Mouse (Mus musculus): ENCODE results near the gene Krt12. TPM values are rescaled to one million over a fixed set of nuclear protein-coding genes. Genes with fewer than 3 reads are reported as not detected.

Gene Krt12
- total RNA-seq (2017): not detected in 2 replicates

DNA sequence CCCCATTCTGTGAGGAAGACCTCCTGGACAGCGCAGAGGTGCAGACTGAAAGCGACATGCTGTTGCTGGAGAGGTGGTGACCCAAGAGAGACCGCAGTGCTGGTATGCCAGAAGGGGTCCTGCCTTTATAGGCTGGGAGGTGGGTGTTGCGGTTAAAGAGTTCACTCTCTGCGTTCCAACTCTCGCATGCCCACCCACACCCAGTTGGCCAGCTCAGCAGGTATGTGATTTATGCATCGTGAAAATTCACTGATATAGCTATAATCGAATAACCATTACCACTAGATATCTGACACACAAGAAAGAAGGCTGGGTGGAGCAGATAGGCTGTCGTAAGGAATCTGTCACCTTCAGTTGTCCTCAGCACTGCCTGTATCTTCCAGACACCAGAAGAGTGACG lies at the start of gene Krt12:
TSS of gene Krt12 (minus strand) at position 101 of the 400 bp plus-strand sequence.
- no peak for ATAC-seq (replicated peaks in 1 of 2; ENCODE audit: insufficient read depth in 1 of 2, low FRiP score in 2 of 2, low TSS enrichment in 1 of 2, low read depth in 1 of 2, poor library complexity in 2 of 2, severe bottlenecking in 2 of 2)

DNA sequence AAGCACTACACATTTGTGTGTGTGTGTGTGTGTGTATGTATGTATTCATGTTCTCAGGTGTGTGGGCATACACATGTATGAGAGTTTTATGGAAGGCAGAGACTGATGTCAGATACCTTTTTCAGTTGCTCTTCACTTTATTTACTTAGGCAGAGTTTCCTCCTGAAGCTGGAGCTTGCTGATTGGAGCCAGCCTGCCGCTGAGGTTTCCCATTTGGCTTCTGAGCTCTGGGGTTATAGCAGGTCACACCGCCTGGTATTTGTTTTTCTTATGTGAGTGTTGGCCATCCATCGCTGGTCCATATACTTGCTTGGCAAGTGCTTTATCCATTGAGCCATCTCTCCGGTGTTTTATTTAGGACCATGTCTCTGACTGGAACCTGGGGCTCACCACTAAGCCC lies 47.2 kb upstream of the Krt12 start:
- ATAC-seq (replicated peaks in 1 of 2; ENCODE audit: insufficient read depth in 1 of 2, low FRiP score in 2 of 2, low TSS enrichment in 1 of 2, low read depth in 1 of 2, poor library complexity in 2 of 2, severe bottlenecking in 2 of 2): no peak

DNA sequence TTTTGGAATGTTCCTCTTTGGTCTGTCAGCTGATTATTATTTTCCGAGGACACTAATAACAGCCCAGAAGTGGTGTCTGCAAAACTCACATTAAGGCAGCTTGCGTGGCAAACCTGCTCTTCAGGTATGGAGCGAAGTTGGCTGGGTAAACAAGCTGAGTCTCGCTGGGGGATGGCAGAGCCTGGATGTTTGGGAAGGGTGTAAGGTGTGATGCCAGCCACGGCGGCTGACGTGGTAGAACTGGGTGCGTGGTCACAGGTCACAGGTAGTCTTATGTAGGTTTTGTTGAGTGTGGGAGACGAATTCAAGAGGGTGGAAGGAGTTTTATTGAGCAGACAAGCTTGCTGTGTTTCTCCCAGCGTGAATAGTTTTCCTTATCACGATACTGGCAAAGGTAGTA lies 46.5 kb upstream of the Krt12 start:
- ATAC-seq (replicated peaks in 1 of 2; ENCODE audit: insufficient read depth in 1 of 2, low FRiP score in 2 of 2, low TSS enrichment in 1 of 2, low read depth in 1 of 2, poor library complexity in 2 of 2, severe bottlenecking in 2 of 2): no peak

DNA sequence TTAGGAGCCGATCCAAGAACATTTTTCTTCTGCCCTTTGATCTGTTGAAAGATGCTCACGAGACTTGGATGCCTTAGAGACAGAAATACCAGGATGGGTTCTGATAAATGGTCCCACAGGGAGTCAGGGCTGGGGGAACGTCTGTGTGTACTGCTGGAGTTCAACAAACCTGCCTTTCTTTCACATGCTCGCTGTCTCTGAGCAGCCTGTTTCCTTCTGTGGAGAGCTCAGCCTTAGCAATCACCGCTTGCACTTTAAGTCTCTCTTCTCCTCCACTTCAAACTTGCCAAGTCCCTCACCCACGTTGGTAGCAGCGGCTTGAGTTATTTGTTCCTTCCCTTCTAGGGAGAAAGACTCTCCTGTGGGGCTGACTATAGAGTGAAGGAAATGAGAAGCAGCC lies 44.3 kb upstream of the Krt12 start:
- ATAC-seq (replicated peaks in 1 of 2; ENCODE audit: insufficient read depth in 1 of 2, low FRiP score in 2 of 2, low TSS enrichment in 1 of 2, low read depth in 1 of 2, poor library complexity in 2 of 2, severe bottlenecking in 2 of 2): no peak

DNA sequence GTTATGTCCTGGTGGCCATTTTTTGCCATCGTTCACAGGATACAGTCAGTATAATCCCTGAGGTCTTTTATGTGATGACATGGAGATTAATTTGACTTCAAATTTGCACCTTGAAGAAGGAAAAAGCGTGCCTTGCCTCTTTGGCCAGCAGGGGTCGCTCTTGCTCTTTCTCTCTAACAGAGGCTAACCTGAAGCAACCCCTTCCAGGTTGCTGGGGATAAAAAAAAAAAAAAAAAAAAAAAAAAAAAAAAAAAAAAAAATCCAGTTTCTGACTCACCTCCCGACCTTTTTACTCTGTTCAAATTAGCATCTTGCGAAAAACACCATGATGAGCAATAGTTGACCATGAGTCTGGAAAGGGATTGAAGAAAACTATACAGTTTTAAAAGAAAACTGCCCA lies 42.8 kb upstream of the Krt12 start:
- peak; percentile 42 to 46; a peak in 1 of 4 replicates for ATAC-seq (replicated peaks in 1 of 2; ENCODE audit: insufficient read depth in 1 of 2, low FRiP score in 2 of 2, low TSS enrichment in 1 of 2, low read depth in 1 of 2, poor library complexity in 2 of 2, severe bottlenecking in 2 of 2)

DNA sequence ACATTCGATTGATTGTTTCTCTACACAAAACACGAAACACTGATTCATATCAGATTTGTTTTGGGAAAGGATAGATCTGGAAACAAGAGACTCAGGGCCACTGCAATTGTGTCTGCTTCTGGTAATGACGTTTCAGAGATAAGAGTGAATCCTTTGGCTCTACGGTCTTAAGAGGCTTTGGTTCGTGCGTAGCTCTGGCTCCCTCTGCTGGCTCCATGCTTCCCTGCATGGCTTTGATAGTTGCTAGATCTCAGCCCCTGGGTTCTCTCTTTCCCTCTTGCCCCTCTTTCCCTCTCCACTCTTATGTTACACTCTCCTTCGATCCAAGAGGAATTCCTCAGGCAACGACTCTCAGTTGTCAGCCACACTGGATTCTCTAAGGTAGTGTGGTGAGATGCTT lies 41.1 kb upstream of the Krt12 start:
- peak; percentile 45 to 69; a peak in 3 of 4 replicates for ATAC-seq (replicated peaks in 1 of 2; ENCODE audit: insufficient read depth in 1 of 2, low FRiP score in 2 of 2, low TSS enrichment in 1 of 2, low read depth in 1 of 2, poor library complexity in 2 of 2, severe bottlenecking in 2 of 2)

DNA sequence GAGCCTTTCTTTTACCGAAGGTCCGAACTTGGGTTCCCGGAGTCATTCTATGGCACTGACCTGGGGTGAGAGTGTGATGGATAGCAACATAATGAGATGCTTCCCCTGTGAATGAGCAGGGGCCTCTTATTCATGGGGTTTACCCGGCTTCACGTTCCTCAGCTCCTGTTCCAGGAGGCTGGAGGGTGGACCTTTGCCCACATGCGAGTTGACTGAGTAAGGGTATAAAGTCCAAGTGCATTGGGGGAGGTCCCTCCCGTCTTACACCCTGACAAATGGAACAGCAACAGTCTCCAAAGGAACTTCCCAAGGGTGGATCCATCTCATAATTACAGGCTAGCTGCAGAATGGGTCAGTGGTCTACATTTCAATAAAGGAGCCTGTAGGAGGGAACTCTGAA lies 39.7 kb upstream of the Krt12 start:
- no peak for ATAC-seq (replicated peaks in 1 of 2; ENCODE audit: insufficient read depth in 1 of 2, low FRiP score in 2 of 2, low TSS enrichment in 1 of 2, low read depth in 1 of 2, poor library complexity in 2 of 2, severe bottlenecking in 2 of 2)

DNA sequence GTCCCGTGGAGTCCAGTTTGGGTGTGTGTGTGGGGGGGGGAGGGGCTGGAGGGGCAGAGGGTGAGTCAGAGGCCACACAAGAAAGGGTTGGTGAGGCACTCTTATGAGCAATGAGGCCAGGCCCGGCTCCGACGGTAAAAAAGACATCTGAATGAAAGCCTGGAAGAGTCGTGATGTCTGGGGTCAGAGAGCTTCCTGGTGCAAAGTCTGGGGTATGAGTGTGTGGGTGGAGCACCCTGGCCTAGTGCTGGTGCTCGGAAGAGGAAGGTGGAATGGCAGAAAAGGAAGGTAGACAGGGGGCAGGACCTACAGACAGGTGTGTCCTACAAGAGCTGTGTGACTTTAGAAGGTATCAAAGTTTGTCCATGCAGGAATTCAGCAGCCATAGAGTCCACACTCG lies 36.8 kb upstream of the Krt12 start:
- ATAC-seq (replicated peaks in 1 of 2; ENCODE audit: insufficient read depth in 1 of 2, low FRiP score in 2 of 2, low TSS enrichment in 1 of 2, low read depth in 1 of 2, poor library complexity in 2 of 2, severe bottlenecking in 2 of 2): no peak

DNA sequence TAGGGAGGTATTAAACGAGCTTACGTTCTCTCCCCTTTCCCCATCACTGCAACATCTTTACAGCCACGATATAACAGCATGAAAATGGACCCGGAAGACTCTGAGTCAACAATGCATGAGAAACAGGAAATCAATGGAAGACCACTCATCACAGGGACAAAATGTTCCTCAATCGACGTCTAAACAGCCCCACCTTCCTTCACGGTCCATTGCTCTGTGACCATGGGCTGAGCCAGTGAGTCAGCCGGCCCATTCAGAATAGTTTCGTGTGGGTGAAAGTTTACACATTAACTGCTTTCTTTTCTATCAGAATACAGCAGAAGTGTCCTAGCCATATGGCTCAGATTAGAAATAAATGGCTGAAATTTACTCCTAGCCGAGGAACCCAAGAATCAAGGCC lies 32.7 kb upstream of the Krt12 start:
- no peak for ATAC-seq (replicated peaks in 1 of 2; ENCODE audit: insufficient read depth in 1 of 2, low FRiP score in 2 of 2, low TSS enrichment in 1 of 2, low read depth in 1 of 2, poor library complexity in 2 of 2, severe bottlenecking in 2 of 2)

DNA sequence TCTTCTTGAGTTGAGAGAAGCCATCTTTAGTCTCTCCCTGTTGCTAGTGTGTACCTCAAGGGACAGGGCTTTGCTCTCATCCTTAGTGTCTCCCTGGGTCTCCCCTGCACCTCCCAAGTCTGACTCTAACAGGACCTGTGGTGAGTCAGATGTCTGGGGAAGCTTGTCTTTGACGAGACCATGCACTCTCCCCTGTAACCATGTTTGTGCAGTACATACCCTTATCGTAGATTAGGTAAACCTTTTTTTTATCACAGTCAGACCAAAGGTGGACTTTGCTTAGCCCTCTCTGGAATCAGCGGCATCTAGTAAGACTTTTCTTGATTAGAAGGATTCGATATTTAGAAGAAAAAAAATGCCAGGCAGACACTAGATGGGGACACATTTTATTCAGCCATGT lies 32.0 kb upstream of the Krt12 start:
- no peak for ATAC-seq (replicated peaks in 1 of 2; ENCODE audit: insufficient read depth in 1 of 2, low FRiP score in 2 of 2, low TSS enrichment in 1 of 2, low read depth in 1 of 2, poor library complexity in 2 of 2, severe bottlenecking in 2 of 2)

DNA sequence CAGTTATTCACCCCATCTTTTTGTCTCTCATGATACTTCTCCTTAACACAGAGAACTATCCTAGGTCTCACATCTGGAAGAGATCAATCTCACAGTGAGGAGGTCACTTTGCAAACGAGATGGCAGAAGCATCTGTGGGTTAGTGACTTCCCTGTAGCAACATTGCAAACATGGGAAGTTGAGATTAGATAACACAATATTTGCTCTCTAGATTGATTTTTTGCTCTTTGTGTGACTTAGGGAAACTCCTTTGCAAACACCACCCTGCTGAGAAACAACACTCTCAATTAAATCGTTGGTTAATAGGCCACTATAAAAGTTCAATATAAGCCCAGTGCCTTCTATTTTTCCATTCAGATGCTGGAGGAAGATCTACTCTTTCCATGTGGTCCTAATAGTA lies 26.7 kb upstream of the Krt12 start:
- ATAC-seq (replicated peaks in 1 of 2; ENCODE audit: insufficient read depth in 1 of 2, low FRiP score in 2 of 2, low TSS enrichment in 1 of 2, low read depth in 1 of 2, poor library complexity in 2 of 2, severe bottlenecking in 2 of 2): no peak

DNA sequence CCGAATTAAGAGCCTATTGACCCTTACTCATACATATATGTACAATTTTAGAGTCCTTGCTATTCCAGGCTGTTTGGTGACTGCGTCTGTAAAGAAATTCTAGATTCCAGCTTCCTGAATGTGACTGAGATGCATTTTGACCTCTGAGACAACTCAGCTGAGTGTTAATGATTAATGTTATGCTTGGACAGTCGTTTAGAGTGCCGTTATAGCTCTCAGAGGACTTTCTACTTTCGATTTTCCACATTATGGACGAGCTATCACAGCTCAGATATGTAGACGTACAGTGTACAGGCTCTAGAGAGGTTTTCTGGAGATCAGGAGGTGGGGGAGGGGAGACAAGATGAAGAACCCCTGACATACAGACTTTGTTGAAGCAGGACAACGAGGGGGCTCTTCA lies 19.2 kb upstream of the Krt12 start:
- no peak for ATAC-seq (replicated peaks in 1 of 2; ENCODE audit: insufficient read depth in 1 of 2, low FRiP score in 2 of 2, low TSS enrichment in 1 of 2, low read depth in 1 of 2, poor library complexity in 2 of 2, severe bottlenecking in 2 of 2)

DNA sequence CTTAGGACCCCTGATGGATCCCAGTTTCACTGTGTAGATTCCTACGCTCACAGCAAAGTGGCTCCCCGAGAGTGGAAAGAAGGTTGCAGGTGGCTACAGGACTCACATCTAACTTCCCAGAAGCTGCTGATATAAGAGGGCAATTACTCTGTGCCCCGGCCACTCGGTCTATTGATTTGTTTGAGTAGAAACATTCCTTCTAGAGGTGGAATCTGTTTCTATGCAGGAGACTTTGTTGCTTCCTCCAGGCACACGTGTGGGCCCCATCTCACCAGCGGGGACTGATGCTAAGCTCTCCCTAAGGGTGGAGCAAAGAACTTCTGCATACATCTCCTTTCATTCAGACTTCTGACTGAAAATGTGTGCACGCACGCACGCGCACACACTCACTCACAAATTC lies 17.4 kb upstream of the Krt12 start:
- no peak for ATAC-seq (replicated peaks in 1 of 2; ENCODE audit: insufficient read depth in 1 of 2, low FRiP score in 2 of 2, low TSS enrichment in 1 of 2, low read depth in 1 of 2, poor library complexity in 2 of 2, severe bottlenecking in 2 of 2)

DNA sequence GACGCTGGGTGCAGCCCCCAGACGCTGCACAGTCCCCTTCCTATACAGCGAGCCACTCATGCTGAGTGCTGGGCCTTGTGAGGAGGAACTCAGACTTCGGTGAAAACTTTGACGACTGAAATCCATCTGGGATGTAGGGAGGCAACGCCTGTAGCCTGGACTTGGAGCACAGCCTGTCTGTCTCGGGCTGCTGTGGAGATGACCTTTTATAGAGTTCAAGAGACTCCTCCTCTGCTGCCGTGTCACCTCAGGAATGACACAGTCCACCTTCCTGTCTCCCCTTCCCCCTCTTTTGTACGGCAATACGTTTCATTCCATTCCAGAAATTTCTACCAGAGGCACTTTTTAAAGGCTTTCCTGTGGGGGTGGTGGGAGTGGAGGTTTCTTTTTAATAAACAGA lies 15.9 kb upstream of the Krt12 start, which contains the start of gene Krt20:
TSS of gene Krt20 (minus strand) at position 179 of the 400 bp plus-strand sequence.
- ATAC-seq (replicated peaks in 1 of 2; ENCODE audit: insufficient read depth in 1 of 2, low FRiP score in 2 of 2, low TSS enrichment in 1 of 2, low read depth in 1 of 2, poor library complexity in 2 of 2, severe bottlenecking in 2 of 2): no peak

DNA sequence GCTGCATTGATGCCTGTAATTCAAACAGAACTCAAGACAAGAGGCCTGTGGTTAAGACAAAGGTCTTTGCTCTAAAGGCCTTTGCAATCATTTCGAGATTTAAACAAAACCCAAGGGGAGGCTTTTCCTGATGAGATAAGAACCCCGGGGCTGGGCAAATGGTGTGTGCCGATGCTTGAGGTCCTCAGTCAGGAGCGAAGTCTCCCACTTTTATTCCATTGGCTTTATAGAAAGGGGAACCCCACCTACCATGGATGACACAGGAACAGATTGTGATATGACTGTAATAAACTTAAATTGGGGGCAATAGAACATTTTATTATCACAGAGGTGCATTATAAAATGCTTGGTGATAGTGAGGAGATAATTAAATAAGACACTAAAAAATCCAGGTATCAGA lies 14.6 kb upstream of the Krt12 start:
- ATAC-seq (replicated peaks in 1 of 2; ENCODE audit: insufficient read depth in 1 of 2, low FRiP score in 2 of 2, low TSS enrichment in 1 of 2, low read depth in 1 of 2, poor library complexity in 2 of 2, severe bottlenecking in 2 of 2): no peak

DNA sequence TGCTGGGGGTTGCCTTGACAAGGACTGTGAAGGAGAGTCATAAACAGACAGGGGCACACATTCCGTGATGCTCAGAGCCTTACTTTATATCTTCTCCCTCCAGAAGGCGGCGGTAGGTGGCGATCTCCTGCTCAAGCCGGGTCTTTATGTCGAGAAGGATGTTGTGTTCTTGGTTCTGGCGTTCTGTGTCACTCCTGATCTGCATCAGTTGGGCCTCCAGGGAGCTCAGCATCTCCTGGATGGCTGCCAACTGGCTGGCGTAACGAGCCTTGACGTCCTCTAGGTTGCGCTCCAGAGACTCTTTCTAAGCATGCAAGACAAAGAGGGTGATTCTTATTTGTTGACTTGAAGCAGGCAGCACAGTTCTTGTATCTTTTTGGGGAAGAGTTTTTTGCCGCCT lies 8.6 kb upstream of the Krt12 start:
- no peak for ATAC-seq (replicated peaks in 1 of 2; ENCODE audit: insufficient read depth in 1 of 2, low FRiP score in 2 of 2, low TSS enrichment in 1 of 2, low read depth in 1 of 2, poor library complexity in 2 of 2, severe bottlenecking in 2 of 2)

DNA sequence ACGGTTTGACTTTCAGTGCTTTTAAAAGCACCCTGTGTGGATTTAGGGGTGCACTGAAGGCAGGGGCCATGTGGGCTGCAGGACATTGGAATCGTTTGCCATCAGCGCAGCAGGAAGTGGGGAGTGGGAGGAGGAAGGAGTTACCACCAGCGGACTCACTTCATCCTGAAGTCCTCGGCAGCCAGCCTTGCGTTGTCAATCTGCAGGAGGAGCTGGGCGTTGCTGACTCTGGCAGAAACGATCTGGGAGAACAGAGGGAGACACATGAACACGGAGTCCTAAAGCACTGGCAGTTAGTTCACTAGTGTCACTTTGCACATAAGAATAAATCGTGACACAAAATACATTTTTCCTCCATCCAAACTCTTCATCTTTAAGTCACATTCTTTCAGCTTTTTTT lies 1.5 kb downstream of the Krt12 start:
- no peak for ATAC-seq (replicated peaks in 1 of 2; ENCODE audit: insufficient read depth in 1 of 2, low FRiP score in 2 of 2, low TSS enrichment in 1 of 2, low read depth in 1 of 2, poor library complexity in 2 of 2, severe bottlenecking in 2 of 2)

DNA sequence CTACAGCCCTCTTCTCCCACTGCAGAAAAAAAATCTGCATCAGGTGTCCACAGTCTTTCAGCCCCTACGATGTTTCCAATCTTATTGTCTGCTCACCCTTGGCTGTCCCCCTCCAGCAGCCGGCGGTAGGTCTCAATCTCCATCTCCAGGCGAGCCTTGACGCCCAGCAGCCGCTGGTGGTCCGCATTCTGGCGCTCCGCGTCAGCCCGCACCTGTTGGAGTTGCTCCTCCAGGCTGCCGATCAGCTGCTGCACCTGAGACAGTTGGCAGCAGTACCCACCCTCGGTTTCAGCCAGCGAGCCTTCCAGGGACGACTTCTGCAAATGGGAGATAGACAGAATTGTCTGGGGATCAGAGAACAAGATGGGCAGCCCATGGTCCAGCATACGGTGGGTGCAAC lies 4.2 kb downstream of the Krt12 start:
- no peak for ATAC-seq (replicated peaks in 1 of 2; ENCODE audit: insufficient read depth in 1 of 2, low FRiP score in 2 of 2, low TSS enrichment in 1 of 2, low read depth in 1 of 2, poor library complexity in 2 of 2, severe bottlenecking in 2 of 2)

DNA sequence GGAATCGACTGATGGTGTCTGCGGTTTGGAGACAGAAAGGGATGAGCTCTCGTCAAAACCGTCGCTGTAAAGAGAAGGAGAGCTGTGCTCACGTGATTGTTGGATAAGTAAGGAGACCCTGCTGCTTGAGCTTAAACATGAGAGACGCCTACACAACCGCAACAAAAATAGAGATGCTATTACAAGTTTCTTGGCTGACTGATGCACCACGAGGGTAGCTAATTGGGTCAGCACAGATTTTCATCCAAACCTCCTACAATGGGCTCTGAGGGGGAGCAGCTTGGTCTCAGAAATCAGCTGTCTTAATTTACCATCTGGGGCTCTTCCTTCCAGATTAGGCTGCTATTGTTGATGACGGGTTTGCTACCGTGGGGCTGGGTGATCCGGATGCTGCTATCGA lies 5.2 kb downstream of the Krt12 start:
- ATAC-seq (replicated peaks in 1 of 2; ENCODE audit: insufficient read depth in 1 of 2, low FRiP score in 2 of 2, low TSS enrichment in 1 of 2, low read depth in 1 of 2, poor library complexity in 2 of 2, severe bottlenecking in 2 of 2): no peak

Data from hematopoietic stem cell, adult 5-6 weeks (primary cell).